Mouse (Mus musculus) lung, postnatal 25 days (tissue): ENCODE data around the gene Notum.
"Not testable (repeated sequence)": the region's sequence is repeated elsewhere in the genome, so short reads cannot be mapped to it uniquely, and the experiment has no call there.

Experiments used
- DNase-seq: peaks from one replicate; pipeline ENCODE4 v3.0.0; 2022; ENCODE audit warnings: low spot score

Gene Notum

DNA sequence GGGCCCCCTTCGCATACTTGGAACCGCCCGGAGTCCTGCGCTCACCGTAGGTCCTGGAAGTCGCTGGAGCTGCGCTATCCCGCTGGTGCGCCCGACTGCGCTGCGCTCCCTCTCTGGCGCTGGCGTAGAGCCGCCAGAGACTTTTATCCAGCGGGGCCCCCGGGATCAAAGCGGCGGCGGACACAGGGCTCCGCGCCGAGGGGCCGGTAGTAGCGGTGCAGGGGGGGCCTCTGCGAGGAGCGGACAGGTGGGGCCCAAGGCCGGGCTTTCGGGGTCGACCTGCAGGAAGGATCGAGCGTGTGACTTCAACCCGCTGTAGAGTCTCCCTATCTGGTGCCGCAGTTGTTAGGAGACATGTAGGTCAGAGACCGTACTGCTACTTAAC lies at the start of gene Notum:
Notum (minus strand) TSS at position 100 of the 385 bp plus-strand sequence.
- no peak for DNase-seq

DNA sequence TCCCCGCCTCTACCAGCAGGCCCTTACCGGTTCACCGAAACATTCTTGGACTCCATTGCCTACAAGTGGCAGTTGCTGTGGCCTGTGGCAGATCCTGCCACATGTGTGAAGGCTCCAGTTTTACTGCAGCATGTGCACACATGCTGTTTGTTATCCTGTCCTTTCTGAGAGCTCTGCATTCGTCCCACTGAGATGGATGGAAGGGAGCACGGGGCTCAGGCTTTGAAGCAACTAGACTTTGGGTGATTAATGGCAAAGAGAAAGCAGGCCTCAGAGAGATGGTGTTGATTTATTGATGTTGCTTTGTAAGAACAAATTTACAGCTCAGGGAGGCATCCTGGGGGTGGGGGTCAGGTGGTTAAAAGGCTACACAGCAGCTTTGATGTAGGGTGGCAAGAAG lies 49.7 kb upstream of the Notum start:
- DNase-seq, result no peak

- no peak for DNase-seq
Observed at GRCm38 (mm10) chr11:120709551-120709950, 48.6 kb upstream of the Notum start.

DNA sequence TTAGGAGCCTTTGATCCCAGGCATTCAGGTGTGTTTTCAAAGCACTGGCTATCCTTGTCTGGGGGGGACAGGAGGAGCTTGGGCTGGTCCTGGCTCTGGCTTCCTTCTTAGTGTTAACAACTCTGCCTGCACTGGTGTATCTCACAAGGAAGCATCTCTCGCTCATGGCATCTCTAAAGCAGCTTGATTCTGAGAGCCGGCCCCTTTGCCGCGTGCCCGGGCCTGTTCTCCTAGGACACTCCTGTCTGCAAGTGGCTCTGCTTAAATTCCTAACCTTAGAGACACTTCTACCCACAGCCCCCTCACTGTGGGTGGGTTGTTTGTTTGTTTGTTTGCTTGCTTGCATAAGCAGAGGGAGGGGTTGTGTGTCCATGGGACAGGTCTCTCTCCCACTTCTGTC lies 47.0 kb upstream of the Notum start:
- no peak for DNase-seq

- no peak for DNase-seq
Observed at GRCm38 (mm10) chr11:120707225-120707624, 46.2 kb upstream of the Notum start.

- DNase-seq, result no peak
Observed at GRCm38 (mm10) chr11:120706120-120706519, 45.1 kb upstream of the Notum start.

DNA sequence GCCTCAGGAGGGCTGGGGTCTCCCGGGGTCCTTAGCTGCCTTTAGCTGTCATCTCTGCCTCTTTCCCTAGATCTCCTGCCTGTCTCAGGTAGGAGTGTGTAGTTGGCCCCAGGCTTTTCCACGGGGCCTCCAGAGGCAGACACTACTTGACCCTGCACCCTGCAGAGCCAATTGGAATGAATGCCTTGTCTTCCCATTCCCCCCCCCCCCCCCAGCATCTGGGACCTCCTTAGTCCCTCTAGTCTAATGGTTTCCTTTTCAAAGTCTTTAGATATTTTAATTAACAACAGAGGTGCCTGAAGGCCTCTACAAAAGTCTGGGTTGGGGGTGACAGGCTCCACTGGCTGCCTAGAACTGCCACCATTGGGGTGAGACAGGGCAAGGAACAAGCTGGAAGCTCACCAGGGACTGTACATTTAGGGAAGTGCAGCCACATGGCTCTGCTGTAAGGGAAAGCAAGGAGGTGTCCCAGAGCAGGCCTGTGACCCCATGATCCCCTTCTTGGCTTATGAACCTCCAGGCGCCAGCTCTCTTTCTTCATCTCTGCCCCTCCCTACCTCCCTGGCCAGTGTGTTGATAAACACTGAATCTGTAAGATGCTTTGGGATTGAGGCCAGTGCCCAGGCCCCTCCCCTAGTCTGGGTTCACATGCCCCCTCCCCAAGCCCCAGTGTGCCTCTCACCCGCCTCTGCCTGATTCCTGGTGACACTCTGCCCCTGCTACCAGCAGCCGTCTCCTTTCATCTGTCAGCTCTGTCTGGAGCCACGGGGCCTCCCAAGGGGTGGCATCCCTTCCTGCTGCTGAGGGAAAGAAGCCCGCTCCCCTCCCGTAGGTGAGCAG lies 43.7 kb upstream of the Notum start:
- DNase-seq, result no peak

GRCm38 (mm10) chr11:120703696-120704454 lies 42.9 kb upstream of the Notum start:
- no peak for DNase-seq

DNA sequence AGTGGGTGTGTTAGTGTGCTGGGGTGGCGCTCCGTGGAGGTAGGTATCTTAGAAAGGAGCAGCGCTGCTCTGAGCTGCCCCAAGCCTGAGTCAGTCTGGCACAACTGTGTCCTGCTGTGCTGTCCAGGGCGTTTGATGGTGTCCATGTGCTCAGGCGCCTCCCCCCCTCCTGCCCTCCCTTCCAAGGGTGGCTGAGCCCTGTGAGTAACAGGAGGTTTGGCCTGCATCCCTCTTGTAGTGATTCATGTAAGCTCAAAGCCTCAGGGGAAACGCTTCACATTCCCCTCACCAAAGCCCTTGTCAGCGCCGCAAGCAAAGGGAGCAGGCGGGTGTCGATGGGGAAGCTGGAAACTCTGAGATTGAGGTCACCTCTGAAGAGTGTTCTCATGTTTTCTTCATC lies 36.8 kb upstream of the Notum start:
- DNase-seq, result no peak

- DNase-seq, result no peak
Observed at GRCm38 (mm10) chr11:120696568-120696967, 35.6 kb upstream of the Notum start.

- no peak for DNase-seq
Observed at GRCm38 (mm10) chr11:120695641-120696040, 34.7 kb upstream of the Notum start.

- no peak for DNase-seq
Observed at GRCm38 (mm10) chr11:120695184-120695583, 34.2 kb upstream of the Notum start.

DNA sequence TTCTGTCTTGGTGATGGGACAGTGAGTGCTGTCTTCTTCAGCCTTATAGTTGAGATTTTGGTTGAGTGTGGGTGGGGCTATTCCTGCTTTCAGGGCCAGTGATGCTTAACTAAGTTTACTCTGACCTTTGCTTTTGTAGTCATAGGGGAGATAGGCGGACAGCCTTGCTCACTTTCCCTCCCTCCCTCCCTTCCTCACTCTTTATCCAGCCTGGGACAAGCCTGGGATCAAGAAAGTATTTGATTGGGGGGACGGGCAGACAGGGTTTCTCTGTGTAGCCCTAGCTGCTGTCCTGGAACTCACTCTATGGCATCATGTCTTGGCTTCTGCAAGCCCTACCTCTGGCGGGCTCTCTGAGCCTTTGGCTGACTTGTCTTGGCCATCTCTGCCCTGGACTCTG lies 32.5 kb upstream of the Notum start:
- no peak for DNase-seq

DNA sequence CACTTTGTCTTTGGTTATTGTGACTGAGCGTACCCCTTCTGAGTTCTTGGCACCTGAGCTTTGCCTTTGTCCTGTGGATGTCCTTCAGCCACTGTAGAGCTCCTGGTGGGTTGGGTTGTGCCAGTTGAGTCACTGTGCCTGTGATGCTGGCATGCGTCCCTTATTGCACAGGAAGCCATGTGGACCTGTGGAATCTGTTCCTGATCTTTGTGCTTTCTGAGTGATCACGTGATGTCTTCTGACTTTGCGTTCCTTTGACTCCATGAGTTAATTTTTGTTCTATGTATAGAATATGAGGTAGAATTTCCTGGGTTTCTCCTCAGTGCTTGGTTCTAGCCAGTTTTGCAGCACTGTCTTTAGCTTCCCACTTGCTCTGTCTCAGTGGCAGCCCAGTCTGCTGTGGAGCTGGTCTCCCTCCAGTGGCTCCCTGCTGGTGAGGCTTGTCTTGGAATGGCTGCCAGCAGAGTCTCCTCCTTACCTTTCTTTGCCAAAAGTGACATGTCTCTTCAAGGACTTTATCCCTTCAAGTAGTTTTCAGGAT lies 31.6 kb upstream of the Notum start:
- no peak for DNase-seq

DNA sequence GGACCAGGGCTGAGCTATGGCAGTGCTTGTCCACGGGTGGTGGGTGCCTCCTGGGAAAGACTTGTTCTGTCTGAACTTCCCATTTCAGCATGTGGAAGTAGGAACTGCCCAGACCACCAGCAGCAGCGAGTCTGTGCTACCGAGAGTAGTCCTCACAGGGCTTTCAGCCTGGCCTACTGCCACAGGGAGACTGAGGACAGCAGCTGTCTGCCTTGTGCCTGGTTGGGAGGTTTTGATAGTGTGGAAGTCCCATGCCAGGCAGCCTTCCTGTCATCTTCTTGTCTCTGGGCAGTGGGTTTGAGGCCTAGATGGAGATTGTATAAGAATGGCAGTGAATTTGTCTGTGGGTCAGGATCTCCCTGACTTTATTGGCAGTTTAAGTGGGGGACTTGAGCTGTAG lies 28.4 kb upstream of the Notum start:
- no peak for DNase-seq

- peak; percentile 79 for DNase-seq
Observed at GRCm38 (mm10) chr11:120686650-120687272, 25.8 kb upstream of the Notum start.

DNA sequence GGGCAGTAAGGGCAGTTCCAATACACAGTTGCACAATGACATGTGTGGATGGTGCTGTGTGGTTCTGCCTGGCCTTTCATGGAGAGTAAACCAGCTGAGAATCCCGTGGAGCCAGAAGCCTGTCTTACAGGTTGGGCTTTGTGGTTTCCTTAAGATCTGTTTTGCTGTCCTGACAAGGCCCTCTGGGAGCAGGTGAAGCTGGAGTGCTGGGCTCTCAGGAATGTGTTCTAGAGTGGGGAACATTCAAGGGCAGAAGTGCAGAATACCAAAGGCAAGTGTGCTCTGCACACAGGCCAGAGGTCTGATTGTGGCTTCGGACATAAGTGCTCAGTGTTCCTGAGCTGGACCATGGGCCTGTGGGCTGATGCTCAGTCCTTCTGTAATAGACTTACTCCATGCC lies 23.7 kb upstream of the Notum start:
- DNase-seq, result peak; percentile 82

DNA sequence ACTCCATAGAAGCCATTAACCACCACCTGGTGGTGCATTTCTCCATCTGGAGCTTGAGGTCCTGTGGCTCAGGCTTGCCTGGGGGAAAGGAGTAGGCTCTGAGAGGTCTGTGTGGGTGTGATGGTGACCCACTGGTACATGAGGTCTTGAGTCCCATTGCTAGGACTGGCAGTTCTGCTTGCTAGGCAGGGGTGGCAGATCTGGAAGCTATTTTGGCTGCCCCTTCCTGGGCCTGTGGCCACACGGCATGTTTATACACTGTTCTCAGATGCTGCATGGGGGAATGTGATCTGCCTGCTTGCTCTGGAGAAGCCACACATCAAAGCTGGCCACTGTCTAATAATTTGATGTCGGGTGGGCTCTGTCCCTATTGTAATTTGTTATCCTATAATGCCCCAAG lies 23.1 kb upstream of the Notum start:
- no peak for DNase-seq

GRCm38 (mm10) chr11:120683536-120683935 lies 22.6 kb upstream of the Notum start:
- no peak for DNase-seq

GRCm38 (mm10) chr11:120682683-120683082 lies 21.7 kb upstream of the Notum start:
- no peak for DNase-seq

DNA sequence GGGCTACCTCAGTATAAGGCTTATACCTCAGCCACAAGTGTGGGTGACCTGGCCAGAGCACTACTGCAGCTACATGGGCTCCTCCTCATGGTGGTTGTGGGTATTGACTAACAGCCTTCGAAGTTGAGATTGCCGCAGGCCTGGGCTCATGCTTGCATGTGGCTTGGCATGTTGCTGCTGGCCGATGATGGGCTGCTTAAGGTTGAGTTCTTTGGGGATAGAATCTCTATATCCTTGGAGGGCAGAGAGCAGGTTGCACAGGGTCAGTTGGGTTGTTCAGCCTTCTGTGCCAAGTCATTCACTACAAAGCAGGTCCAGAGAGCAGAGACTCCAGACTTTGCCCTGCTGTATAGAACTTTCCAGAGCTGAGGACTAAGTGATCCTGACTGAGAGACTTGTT lies 18.9 kb upstream of the Notum start:
- DNase-seq, result peak; percentile 46

DNA sequence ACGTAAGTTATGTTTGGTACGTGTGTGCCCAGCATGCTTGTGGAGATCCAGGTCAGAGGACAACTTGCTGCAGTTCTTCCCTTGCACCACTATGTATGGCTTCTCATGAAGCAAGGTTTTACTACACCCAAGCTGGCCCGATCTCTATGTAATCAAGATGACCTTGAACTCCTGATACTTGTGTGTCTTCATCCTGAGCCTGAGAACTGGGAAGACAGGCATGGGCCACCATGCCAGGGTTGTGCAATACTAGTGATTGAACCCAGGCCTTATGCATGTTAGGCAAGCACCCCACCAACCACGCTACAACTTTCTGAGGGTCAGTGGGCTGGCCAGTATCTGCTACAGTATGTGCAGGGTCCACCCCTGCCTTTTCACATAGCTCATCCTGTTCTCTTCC lies 16.0 kb upstream of the Notum start:
- DNase-seq, result no peak

- DNase-seq, result not testable (repeated sequence)
Observed at GRCm38 (mm10) chr11:120675875-120676274, 14.9 kb upstream of the Notum start.
